Mouse (Mus musculus): ENCODE data around the gene Grip2. TPM values are rescaled to one million over a fixed set of nuclear protein-coding genes. Genes with fewer than 3 reads are reported as not detected.

Gene Grip2
- total RNA-seq (2021), result 10 to 100 TPM; 10.2 to 21.4 TPM

DNA sequence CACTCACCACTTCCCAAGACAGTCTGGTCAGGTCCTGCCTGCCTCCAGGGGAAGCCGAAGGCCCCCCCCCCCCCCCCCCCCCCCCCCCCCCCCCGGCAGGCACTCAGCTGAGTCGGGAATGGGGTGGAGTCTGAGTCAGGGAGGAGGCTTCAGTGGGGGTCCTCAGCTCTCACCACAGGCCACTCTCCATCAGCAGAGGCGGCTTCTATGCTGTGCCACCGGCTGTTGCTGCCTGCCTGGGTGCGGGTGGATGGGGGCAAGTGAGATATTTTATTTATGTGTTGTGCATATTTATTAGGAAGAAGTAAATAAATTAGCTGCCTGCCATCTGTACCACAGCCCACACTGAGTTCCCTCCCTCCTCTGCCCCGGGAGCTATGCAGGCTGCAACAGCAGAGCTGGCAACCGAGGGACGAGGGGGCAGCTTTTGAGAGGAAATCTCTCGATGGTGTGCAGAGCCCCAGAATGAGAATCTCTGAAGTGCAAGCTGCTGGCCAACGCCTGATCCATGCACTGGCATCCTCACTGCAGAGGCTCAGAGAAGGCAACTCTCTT, at the start of gene Grip2:
Gene Grip2 (minus strand): TSS at position 235 of the 555 bp plus-strand sequence.
- DNase-seq, result no peak
- intact Hi-C loops (cut with DNase I), result no loop called here

DNA sequence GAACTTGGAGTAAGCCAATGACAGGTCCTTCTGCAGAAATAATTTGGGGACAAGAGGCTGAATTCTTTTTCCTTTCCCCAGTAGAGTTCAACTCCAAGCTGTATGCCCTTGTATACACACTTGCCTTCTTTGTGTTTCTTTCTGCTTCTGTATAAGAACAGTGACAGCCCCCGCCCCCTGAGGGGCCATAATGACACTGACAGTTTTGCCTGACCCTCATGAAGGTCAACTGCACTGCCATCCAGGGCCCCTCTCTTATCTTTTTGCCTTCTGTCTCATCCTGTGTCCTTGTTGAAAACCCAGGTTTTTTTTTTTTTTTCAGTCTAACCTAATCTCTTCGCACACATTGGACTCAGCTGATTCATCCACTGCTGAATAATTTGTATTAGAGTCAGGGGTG, 45.7 kb upstream of the Grip2 start:
- DNase-seq, result no peak
- intact Hi-C loops (cut with DNase I), result no loop called here

DNA sequence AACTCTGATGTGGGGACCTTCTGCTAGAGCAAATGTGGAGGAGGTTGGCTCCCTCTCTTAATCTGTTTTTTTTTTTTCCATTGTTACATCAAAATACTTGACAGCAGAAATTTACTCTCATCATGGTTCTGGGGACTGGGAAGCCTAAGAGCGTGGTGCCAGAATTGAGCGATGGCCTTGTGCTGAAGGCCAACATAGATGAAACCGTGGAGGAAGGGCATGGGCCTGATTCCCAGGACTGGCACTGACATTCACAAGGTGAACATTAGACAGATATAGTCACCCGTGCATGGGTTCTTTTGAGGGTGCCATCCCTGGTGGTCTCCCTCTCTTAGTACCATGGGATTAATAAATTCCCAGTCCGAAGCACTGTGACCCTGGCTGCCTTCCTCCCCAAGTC, 41.0 kb upstream of the Grip2 start:
- no peak for DNase-seq
- intact Hi-C loops (cut with DNase I), result no loop called here

DNA sequence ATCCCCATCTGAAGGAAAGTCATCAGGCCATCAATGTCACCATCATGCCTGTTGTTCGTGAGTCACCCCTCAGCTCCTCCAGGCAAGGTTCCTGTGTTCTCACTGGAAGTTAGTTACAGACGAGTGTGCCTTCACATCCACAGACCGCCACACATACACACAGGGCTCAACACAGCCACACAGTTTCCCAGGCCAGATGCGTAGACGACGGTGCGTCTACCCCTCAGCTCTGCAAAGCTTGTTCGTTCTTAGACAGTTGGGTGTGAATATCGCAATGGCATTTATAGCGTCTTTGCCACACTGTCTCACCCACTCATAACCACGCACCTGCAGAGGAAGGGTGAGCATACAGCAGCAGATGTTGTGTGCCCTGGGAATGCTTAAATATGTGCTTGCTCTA, 38.6 kb upstream of the Grip2 start:
- no peak for DNase-seq
- intact Hi-C loops (cut with DNase I), result no loop called here

DNA sequence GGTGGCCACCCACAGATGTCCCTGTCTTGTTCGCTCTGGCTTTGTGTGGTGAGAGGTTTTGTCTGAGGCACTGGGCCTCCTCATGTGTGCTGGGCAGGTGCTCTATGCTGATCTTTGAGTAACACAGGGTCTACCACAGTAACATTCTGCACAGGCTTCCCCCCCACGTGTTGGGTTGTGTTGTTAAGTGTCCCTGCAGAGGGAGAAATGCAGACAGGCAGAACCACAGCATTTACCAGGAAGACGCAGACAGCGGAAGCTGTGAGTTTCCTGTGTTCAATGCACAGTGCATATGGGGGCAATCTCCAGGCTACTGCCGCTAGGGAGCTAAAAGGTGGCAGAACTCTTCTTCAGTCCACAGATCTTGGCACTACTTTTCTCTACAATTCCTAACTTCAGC, 37.5 kb upstream of the Grip2 start:
- intact Hi-C loops (cut with DNase I), result no loop called here
- DNase-seq, result no peak

DNA sequence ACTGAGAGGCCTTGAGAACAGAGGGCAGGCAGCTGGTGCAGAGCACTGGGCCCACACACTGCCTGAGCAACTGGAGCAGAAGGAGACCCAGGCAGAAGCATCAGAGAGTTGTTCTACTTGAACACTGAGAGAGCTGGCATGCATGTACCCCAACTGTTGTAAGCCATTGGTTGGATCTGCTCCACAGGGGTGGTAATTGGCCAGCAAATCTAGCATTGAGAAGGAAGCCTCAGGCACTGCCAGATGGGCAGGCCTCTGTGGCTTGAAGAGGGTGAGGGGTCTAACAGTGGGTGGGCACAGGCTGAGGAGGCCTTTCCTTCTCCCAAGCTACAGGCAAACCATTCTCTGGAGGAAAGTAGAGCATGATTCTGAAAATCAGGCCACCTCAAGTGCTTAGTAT, 35.8 kb upstream of the Grip2 start:
- intact Hi-C loops (cut with DNase I), result no loop called here
- no peak for DNase-seq

DNA sequence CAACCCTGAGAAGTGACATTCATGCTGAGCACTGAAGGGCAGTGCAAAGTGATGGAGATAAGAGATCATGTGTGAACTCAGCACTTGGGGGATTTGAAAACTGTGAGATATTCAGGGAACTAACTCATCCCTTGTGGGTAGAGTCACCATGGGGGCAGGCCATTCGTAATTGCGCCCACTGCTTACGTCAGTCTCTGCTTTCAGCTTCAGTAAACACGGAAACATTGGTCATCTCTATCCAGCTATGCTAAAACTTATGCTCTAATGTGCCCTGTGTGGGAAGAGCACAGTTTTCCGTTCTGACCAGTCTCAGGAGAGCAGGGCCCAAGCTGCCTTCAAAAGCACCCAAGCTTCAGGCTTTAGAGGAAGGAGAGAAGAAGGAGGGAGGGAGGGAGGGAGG, 31.3 kb upstream of the Grip2 start:
- DNase-seq, result no peak
- intact Hi-C loops (cut with DNase I), result no loop called here

DNA sequence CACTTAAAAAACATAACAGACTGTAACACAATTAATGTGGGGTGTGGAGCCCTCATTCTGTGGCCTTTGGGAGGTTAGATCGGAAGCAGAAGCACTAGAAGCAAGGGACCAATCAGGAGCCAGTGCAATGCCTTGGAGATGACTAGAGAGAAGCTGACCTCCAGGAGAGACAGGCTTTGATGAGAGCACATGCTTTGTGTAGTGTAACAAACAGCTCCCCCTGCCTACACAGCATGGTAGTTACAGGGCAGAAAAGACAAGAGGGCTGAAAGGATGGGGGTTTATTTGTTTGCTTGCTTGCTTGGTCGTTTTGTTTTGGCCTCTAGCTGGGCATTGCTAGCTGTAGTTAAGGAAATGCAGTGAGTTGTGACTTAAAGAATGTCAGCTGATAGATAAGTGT, 25.5 kb upstream of the Grip2 start:
- DNase-seq, result peak; percentile 54 to 70
- intact Hi-C loops (cut with DNase I), result loop anchor here (1.0 to 5.0 kb wide), 3 partner anchors 76 to 320 kb away; no protein-coding TSS in a partner anchor

DNA sequence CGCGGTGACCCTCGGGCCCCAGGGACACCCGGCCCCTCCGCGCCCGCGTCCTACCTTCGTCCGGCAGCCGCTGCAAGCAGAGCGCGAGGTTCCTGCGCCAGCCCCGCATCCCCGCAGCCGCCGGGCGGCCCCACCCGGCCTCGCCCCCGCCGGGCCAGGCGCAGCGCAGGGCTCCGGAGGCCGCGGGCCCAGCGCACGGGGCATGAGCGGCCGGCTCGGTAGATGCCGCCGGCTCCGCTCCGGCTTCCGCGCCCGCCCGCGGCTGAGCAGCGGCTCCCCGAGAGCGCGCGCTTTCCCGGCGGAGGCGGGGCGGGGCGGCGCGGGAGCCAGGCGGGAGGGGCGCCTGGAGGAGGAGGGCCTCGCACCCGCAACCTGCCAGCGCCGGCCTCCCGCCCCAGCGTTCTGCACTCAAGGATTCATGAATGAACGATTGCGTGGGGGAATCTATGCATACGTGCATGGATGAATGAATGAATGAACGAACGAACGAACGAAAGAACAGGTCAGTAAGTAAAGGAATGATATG, 16.6 kb upstream of the Grip2 start:
- intact Hi-C loops (cut with DNase I), result no loop called here
- peak in 1 of 2 experiments; percentile 8 for DNase-seq

DNA sequence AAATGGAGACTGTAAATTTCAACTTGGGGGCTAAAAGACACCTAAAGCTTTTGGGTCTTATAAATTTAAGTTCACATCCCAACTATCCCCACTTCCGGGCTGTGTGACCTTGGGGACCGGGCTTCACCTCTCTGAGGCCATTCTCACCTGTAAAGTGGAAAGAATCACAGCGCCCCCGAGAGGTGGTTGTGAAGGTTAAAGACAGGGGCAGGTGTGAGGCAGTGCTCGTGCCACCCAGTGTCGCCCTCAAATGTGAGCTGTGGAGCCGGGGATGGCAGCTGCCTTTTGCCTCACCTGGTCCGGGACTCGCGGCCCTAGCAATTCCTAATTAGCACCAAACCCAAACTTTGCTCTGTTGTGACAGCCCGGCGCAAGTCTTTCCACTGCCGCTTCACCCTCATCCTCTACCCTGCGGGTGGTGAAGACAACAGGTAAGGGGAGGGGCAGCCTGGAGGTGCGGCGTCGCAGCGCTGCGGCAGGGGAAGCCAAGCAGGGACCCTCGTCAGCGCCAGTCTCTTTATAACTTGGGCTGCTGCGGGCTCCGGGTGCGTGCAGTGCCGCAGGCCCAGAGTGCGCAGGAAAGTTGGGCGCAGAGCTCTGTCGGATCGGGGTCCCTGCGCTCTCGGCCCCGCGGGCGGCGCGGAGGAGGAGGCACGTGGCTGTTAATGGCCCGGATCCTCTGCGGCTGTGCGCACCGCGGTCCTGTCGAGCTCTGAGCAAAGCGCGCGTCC, 16.0 kb upstream of the Grip2 start:
- peak in 1 of 2 experiments; percentile 7 for DNase-seq
- intact Hi-C loops (cut with DNase I), result no loop called here

DNA sequence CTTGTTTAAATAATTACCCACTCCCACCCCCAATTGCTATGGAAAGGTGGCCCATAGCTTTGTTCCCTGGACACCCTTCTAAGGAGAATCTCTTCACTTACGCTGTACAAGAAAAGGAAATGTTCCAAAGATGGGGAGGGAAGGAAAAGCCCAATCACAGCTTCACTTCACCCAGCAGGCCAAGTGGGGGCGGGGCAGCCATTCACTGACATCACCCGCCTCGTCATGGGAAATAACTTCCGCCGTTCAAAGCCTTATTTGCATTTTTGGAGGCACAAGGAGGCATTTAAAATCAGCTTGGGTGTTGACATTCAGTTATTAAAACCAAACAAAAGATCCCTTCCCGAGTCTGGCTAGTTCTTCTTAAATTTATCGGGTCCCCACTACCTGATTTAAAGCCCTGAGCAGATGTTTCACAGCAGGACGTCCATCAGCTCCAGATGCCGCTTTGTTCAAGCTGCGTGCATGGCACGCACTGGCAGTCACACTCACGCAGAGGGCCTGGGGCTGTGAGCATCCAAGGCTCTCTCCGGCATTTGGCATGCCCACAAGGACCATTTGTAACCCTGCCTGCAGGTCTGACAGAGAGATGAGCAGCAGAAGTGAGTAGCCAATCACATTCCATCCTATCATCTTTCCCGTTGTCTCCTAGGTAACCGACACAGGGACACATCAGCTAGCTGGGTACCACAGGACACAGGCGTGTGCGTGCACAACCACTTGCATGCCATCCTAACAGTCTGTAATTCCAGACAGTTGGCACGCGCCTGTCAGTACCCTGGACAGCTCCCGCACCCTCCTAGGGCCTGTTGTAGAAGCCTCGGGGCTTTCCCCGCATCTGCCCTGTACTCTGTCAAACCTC, 12.2 kb upstream of the Grip2 start:
- intact Hi-C loops (cut with DNase I), result no loop called here
- peak; percentile 81 to 89 for DNase-seq

DNA sequence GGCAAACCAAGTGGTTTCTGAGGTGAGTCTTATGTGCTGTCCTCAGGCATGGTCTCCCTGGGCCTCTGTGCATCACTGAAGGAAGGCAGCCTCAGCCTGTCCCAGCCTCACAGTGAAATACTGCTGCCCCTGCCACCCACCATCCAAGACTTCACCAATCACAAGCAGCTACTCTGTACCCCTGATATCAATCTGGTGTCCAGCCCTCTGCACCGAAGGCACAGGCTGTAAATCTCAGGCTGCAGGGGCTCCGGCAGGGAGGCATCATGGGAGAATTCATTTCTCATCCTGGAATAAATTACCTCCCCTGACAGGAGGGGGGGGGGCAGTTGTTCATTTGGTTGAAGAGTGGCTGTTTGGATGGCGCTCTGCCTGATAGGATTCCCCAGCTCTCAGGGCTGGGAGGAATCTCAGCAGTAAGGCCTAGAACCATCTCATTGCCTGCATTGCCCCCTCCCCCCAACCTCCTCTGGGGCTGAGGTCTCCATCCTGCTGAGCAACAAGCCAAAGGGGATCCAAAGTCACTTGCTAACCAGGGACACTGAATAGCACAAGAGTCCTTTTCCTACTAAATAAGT, 5.9 kb upstream of the Grip2 start:
- no peak for DNase-seq
- intact Hi-C loops (cut with DNase I), result no loop called here

DNA sequence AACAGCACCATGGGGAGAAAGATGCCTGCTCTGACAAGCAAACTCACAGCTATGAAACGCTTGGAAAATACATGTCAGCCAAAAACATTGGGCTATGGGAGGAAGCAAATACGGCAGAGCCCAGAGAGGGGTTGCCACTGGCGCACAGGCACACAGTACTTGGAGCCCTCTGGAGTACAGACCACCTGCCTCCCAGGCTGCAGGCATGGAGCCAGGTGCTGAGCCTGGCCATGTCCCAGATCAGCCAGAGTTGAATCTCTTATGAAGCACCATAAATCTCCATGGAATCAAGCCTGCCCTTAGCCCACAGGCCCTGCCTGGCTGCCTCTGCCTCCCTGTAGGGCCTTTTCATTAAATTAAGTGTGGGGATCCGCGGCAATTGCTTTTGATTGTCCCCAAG, 876 bp upstream of the Grip2 start:
- intact Hi-C loops (cut with DNase I), result no loop called here
- no peak for DNase-seq

DNA sequence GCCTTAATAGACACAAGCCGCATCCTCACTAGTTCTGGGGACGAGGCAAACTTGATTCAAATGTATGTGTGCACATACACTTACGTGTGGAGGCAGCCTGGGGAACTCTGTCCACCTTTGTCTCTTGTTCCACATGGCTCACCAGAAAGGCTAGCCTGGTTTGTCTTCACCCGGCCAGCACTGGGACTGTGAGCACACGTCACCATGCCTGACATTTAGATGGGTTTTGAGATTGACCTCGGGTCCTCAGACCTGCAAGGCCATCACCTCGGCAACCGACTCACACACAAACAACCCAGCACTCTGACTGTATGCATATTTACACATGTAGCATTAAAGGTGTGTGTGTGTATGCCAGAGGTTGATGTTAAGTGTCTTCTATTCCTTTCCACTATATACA, 8.8 kb downstream of the Grip2 start:
- intact Hi-C loops (cut with DNase I), result no loop called here
- DNase-seq, result no peak

DNA sequence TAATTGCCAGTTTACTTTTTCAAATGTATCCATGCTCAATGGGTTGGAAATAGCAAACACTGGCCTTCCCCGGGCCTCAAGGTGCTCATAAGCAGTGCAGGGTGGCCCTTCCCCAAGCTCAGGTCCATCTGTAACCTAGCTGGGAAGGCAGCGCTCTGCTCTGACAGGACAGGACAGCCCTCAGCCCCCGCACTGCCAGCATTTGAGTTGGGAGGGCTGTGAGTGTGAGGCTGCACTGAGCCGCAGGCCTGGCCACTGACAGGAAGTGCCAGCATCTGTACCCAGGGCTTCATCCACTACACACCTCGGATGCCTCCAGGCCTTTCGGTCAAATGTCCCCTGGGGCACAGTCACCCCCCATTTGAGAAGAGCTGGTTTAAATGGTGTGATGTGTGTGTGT, 11.1 kb downstream of the Grip2 start:
- no peak for DNase-seq
- intact Hi-C loops (cut with DNase I), result no loop called here

DNA sequence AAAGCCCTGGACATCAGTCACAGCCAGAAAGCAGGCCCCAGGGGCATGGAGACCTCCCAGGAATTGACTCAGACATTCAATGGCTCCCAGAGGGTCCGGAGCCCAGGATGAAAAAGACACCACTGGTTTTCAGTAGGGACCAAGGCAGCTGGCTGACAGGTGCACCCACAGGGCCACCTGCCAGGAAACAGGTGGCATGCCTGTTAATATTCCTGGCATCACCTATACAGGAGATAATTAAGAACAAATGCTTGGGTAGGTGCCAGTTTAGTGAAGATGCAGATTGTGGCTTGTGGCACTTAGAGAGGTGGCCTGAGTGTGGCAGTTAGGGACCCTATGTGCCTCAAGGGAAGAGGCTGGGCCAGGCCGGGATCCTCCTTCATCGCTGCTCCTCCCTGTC, 13.4 kb downstream of the Grip2 start:
- DNase-seq, result no peak
- intact Hi-C loops (cut with DNase I), result no loop called here

DNA sequence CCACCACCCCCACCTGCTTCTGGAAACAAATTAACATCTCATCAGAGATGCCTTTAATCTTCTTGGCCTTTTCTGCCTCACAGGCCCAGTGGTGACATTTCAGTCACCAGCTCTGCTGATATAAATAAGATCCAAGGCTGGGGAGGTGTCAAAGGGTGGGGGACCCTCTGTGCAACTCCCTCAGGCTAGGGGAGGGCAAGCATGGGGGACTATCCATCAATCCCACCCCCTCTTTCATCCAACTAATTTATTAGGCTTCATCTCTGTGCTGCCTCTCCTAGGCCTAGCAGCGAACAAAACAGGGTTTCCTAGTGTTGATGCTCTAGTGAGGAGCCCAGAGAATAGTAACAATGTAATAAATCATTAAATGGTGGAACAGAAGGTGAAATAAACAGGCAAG, 17.0 kb downstream of the Grip2 start:
- intact Hi-C loops (cut with DNase I), result no loop called here
- DNase-seq, result no peak

DNA sequence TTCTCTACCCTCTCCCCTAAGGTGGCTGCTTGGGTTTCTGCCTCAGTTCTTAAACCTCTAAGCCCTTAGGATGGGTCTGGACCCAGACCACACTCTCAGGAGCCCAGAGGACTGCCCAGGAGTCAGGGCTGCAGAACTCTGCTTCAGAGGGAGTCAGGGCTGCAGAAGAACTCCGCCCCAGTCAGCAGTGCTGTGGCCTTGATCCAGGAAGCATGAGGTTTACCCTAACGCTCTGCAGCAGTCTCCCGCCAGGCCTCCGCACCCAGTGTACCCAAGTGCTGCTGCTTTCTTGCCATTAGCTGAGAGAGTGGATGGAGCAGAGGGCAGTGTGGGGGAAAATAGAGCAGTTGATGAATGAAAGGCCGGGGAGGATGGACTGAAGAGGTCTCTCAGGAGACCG, 19.0 kb downstream of the Grip2 start:
- no peak for DNase-seq
- intact Hi-C loops (cut with DNase I), result no loop called here

DNA sequence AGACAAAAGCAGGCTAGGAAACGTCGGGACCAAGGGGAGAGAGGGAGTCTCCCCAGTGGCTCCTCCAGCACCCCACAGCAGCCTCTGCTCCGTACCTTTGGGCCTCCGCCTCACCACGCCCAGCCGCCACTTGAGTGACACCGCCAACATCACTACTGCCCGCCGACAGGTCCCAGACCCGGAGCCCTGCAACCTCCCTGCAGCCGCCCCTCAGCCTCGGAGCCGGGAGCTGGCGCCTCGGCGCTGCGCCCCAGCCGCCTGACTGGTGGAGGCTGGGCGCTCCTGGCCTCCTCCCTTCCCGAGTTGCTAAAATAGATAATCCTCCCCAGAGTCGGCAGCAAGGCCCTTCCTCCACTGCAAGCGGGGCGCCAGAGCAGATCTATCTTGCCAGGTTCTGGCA, 19.9 kb downstream of the Grip2 start:
- peak in 1 of 2 experiments; percentile 46 for DNase-seq
- intact Hi-C loops (cut with DNase I), result no loop called here

DNA sequence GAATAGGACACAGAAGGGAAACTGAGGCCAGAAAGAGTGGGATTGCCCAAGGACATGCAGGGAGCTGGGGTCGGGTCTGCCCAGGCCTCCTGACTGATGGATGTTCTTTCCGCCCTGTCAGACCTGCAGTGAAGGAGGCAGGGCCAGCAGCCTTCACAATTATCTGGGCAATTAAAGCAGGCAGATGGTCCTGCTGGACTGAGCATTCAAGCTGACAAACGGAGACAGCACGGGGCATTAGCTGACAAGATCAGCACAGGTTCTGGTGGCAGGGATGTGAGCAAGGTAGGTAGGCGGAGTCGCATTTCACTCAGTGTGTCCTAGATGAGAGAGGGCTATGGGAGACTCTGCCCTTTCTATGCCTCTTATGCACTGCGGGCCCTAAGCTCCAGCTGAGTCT, 22.9 kb downstream of the Grip2 start:
- no peak for DNase-seq
- intact Hi-C loops (cut with DNase I), result no loop called here

DNA sequence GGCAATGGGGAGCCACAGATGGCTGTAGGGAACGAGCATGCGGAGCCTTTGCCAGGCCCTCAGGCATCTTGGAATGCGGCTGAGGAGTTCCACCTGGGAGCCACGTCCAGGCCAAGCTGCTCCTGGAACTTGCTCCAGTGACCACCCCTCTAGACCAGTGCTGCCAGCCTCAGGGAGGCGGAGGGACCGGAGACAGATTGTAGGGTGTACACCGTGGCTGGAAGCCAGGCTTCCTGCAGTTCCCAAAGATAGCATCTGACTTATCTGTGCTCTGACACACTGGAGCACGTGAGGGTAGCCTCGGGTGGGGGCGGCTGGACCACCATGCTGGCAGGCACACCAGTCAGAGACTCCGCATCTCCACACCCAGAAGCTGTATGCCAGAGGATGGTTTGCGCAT, 28.6 kb downstream of the Grip2 start:
- intact Hi-C loops (cut with DNase I), result no loop called here
- no peak for DNase-seq
